Mouse (Mus musculus) olfactory bulb, adult 2 months (tissue): ENCODE data around the gene Pih1d1. TPM values are rescaled to one million over a fixed set of nuclear protein-coding genes. Genes with fewer than 3 reads are reported as not detected.

Experiments used
- H3K27ac ChIP-seq: fragments of 200-500 bp; 2 replicates; pipeline ENCODE4 v1.5.1; 2012; ENCODE audit warnings: low read depth, low read length; ENCODE audit not compliant: insufficient read depth
- H3K4me1 ChIP-seq: fragments of 200-500 bp; 2 replicates; pipeline ENCODE4 v1.6.1; 2012; ENCODE audit warnings: low read length; ENCODE audit not compliant: control insufficient read depth, insufficient read depth
- H3K4me3 ChIP-seq: fragments of 200-500 bp; 2 replicates; pipeline ENCODE4 v1.5.1; 2012; ENCODE audit warnings: mild to moderate bottlenecking, low read depth, low read length, moderate library complexity; ENCODE audit not compliant: insufficient read depth
- CTCF ChIP-seq: fragments of 200-500 bp; IDR thresholded peaks from 2 replicates; pipeline ENCODE4 v1.5.1; 2012; ENCODE audit warnings: low read depth, mild to moderate bottlenecking, low read length, moderate library complexity; ENCODE audit not compliant: insufficient read depth
- POLR2A ChIP-seq: fragments of 200-500 bp; IDR thresholded peaks from 2 replicates; pipeline ENCODE4 v1.6.1; 2012; ENCODE audit warnings: mild to moderate bottlenecking, low read depth, low read length, moderate library complexity; ENCODE audit not compliant: insufficient read depth
- WGBS: fragments of 180-500 bp; shearing (Covaris S2); methylation state at CpG from one replicate; pipeline ENCODE4 v1.1.7; 2018; 5-methylcytosine and 5-hydroxymethylcytosine counted together
- polyA plus RNA-seq: library from polyadenylated mRNA; stranded (reverse); fragments of >200 nt; gene quantifications from 2 replicates; pipeline ENCODE4 v1.2.4, GENCODE M21; 2012; ENCODE audit warnings: low replicate concordance; ENCODE audit not compliant: missing spikeins, insufficient read depth, insufficient read length

The Pih1d1 gene
- polyA plus RNA-seq, 1 experiment = not detected

GRCm38 (mm10) chr7:45141319-45141718, 12.8 kb upstream of the Pih1d1 start:
- no peak overlapping the region for H3K4me3 ChIP-seq
- no peaks in the 10 kb centered on the region for H3K4me1 ChIP-seq
- TF ChIP-seq POLR2A (no peak), CTCF (no peak)
- 88% methylated on average over 3 of the region's 3 CpGs for WGBS
- no peak overlapping the region for H3K27ac ChIP-seq

GRCm38 (mm10) chr7:45141914-45142313, 12.2 kb upstream of the Pih1d1 start:
- Histone ChIP-seq H3K27ac (no peak overlapping the region), H3K4me1 (no peaks in the 10 kb centered on the region), H3K4me3 (no peak overlapping the region)
- 92% methylated on average over 5 of the region's 5 CpGs for WGBS
- no peak for TF ChIP-seq POLR2A
- TF ChIP-seq CTCF = no peak

- no peak overlapping the region for H3K4me3 ChIP-seq
- TF ChIP-seq CTCF (no peak), POLR2A (no peak)
- WGBS = 94% methylated on average over 13 of the region's 13 CpGs
These were observed 9.5 kb upstream of the Pih1d1 start for GRCm38 (mm10) chr7:45144368-45145174.

GRCm38 (mm10) chr7:45145460-45145859, 8.6 kb upstream of the Pih1d1 start:
- Histone ChIP-seq H3K27ac (no peak overlapping the region), H3K4me1 (no peaks in the 10 kb centered on the region), H3K4me3 (no peak overlapping the region)
- WGBS = 96% methylated on average over 8 of the region's 8 CpGs
- TF ChIP-seq CTCF = no peak
- TF ChIP-seq POLR2A = no peak

More at GRCm38 (mm10) chr7:45144368-45145174, 9.5 kb upstream of the Pih1d1 start:
- H3K27ac ChIP-seq = no peak overlapping the region
- no peaks in the 10 kb centered on the region for H3K4me1 ChIP-seq

- TF ChIP-seq POLR2A = no peak
- no peak for TF ChIP-seq CTCF
- Histone ChIP-seq H3K4me1 (no peaks in the 10 kb centered on the region), H3K4me3 (no peak overlapping the region), H3K27ac (no peak overlapping the region)
- 94% methylated on average over 11 of the region's 11 CpGs for WGBS
These were observed 6.8 kb upstream of the Pih1d1 start for GRCm38 (mm10) chr7:45147267-45147666.

- TF ChIP-seq CTCF (no peak), POLR2A (no peak)
- no peaks in the 10 kb centered on the region for H3K4me1 ChIP-seq
- no peak overlapping the region for H3K27ac ChIP-seq
- 94% methylated on average over 11 of the region's 11 CpGs for WGBS
- H3K4me3 ChIP-seq = no peak overlapping the region
These were observed 6.2 kb upstream of the Pih1d1 start for GRCm38 (mm10) chr7:45147899-45148298.

- H3K27ac ChIP-seq = no peak overlapping the region
- no peak overlapping the region for H3K4me3 ChIP-seq
- 69% methylated on average over 4 of the region's 4 CpGs for WGBS
- no peaks in the 10 kb centered on the region for H3K4me1 ChIP-seq
- TF ChIP-seq POLR2A (no peak), CTCF (no peak)
These were observed 5.5 kb upstream of the Pih1d1 start for GRCm38 (mm10) chr7:45148534-45149098.

GRCm38 (mm10) chr7:45149545-45149944, 4.6 kb upstream of the Pih1d1 start:
- Histone ChIP-seq H3K4me3 (no peak overlapping the region), H3K4me1 (no peaks in the 10 kb centered on the region), H3K27ac (no peak overlapping the region)
- WGBS = 75% methylated on average over 6 of the region's 6 CpGs
- TF ChIP-seq CTCF = no peak
- TF ChIP-seq POLR2A = no peak

- 72% methylated on average over 4 of the region's 4 CpGs for WGBS
- Histone ChIP-seq H3K4me3 (no peak overlapping the region), H3K27ac (no peak overlapping the region), H3K4me1 (peaks cover 4% of the 10 kb centered on the region; the same call in 1 of the 2 replicates)
- TF ChIP-seq POLR2A (no peak), CTCF (no peak)
These were observed 3.8 kb upstream of the Pih1d1 start for GRCm38 (mm10) chr7:45150321-45150720.
